Mouse (Mus musculus) lung, adult 2 months (tissue): Measurements from ENCODE around the gene Ccnb1ip1.

Source experiments
- CTCF ChIP-seq: fragments of 200-500 bp; IDR thresholded peaks from 2 replicates; pipeline ENCODE4 v1.5.1; 2011; ENCODE audit warnings: mild to moderate bottlenecking, low read length, control low read depth; ENCODE audit not compliant: insufficient read depth
- POLR2A ChIP-seq: fragments of 200-500 bp; IDR thresholded peaks from 2 replicates; pipeline ENCODE4 v1.6.1; 2011; ENCODE audit warnings: low read depth, mild to moderate bottlenecking, control low read depth, low read length, borderline replicate concordance; ENCODE audit errors: extremely low read depth

DNA sequence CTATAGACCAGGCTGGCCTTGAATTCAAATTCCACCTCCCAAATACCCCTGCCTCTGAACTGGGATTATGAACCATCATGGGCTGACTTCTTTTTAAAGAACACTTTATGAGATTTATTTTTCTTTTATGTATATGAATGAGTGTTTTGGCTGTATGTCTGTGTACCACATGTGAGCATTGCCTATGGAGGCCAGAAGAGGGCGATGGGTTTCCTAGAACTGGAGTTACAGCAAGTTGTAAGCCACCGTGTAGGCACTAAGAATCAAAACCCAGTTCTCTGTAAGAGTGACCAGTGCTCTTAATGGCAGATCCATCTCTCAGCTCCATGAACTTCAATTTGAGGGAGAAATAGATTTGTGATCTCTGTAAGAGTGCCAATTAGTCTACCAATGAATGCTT is 15.7 kb upstream of the Ccnb1ip1 start:
- no peak for TF ChIP-seq CTCF
- TF ChIP-seq POLR2A, result no peak
